ENCODE assay signal across 13 mouse cellular contexts in the genomic region with DNA sequence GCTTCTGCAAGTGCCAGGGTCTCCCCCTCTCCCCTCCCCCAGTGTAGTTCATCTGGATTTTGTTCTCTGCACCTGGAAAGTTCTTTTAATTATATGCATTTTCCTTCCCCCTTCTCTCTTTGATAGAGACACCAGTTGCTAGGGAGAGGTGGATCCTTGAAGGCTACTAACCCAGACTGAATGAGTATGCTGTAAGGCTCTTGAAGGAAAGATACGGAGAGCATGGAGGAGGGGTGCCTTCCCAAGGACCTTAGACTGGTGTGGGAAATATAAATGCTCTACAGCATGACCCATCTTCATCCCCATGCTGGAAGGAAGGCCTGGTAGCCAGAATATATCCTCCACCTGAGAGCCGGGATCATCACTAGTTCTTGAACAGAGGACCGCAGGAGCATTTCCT. TPM values are rescaled to one million over a fixed set of nuclear protein-coding genes. Genes with fewer than 3 reads are reported as not detected.
DNase-seq lines count a peak whose midpoint lies in the region; ATAC-seq and TF ChIP-seq lines count a peak whose summit lies in the region.
"Had no signal": no experiment of that assay in that cellular context is flagged by ENCODE, and none has a peak within 500 bp of the region (broad histone marks: within the 10 kb centered on the region; RNA-seq: fewer than 3 reads in every experiment).

No protein-coding gene starts in this region.

- 81% methylated on average over 3 of the region's 3 CpGs for WGBS in hindbrain, embryonic 10.5 days
- WGBS in hindbrain, embryonic 16.5 days: 82% methylated on average over 3 of the region's 3 CpGs
- WGBS in embryonic facial prominence, embryonic 11.5 days: 69% methylated on average over 3 of the region's 3 CpGs
- WGBS in embryonic facial prominence, embryonic 14.5 days: 68% methylated on average over 3 of the region's 3 CpGs
- 51% methylated on average over 3 of the region's 3 CpGs for WGBS in limb, embryonic 14.5 days

- DNase-seq in hindbrain, embryonic 10.5 days (ENCODE audit: low spot score): no peak
- no peak for DNase-seq in embryonic facial prominence, embryonic 11.5 days (ENCODE audit: low spot score)
- DNase-seq in embryonic facial prominence, embryonic 14.5 days (ENCODE audit: low spot score): no peak
- DNase-seq in limb, embryonic 14.5 days (ENCODE audit: low spot score): no peak
- no peak for DNase-seq in embryo, embryonic 11 days
- DNase-seq in retina, postnatal 1 day: no peak
- DNase-seq: adrenal gland, adult 2 months had no signal

- H3K27me3 ChIP-seq in hindbrain, embryonic 10.5 days (ENCODE audit: insufficient read depth, poor library complexity, severe bottlenecking): no peaks in the 10 kb centered on the region
- no peaks in the 10 kb centered on the region for H3K27me3 ChIP-seq in hindbrain, embryonic 16.5 days (replicated peaks; ENCODE audit: control insufficient read depth, insufficient read depth, low read length)
- no peaks in the 10 kb centered on the region for H3K27me3 ChIP-seq in embryonic facial prominence, embryonic 11.5 days (ENCODE audit: control insufficient read depth, insufficient read depth, low read length)
- no peaks in the 10 kb centered on the region for H3K27me3 ChIP-seq in embryonic facial prominence, embryonic 14.5 days (replicated peaks; ENCODE audit: control insufficient read depth, insufficient read depth, low read length)
- H3K27me3 ChIP-seq in limb, embryonic 14.5 days (ENCODE audit: control insufficient read depth, insufficient read depth, low read length): no peaks in the 10 kb centered on the region
- H3K27me3 ChIP-seq: hindbrain, embryonic 12.5 days; neural tube, embryonic 15.5 days had no signal

- no peak for TF ChIP-seq POLR2A in limb, embryonic 14.5 days (IDR thresholded peaks at IDR 0.05; ENCODE audit: borderline replicate concordance, extremely low read depth, insufficient read depth, insufficient read length)

- no peak overlapping the region for H3K4me2 ChIP-seq in hindbrain, embryonic 16.5 days (ENCODE audit: low read length)
- no peak overlapping the region for H3K4me2 ChIP-seq in embryonic facial prominence, embryonic 11.5 days (ENCODE audit: low read depth, low read length)
- H3K4me2 ChIP-seq in embryonic facial prominence, embryonic 14.5 days (ENCODE audit: low read depth, low read length): no peak overlapping the region
- H3K4me2 ChIP-seq in limb, embryonic 14.5 days (replicated peaks; ENCODE audit: low read depth, low read length, severe bottlenecking): no peak overlapping the region
- H3K4me2 ChIP-seq: hindbrain, embryonic 12.5 days; neural tube, embryonic 15.5 days had no signal

- no peak for ATAC-seq in hindbrain, embryonic 16.5 days
- ATAC-seq in embryonic facial prominence, embryonic 11.5 days (replicated peaks; ENCODE audit: insufficient number of reproducible peaks, low FRiP score, low TSS enrichment, low read depth): peak; percentile 60; the same call in 1 of the 2 replicates
- no peak for ATAC-seq in embryonic facial prominence, embryonic 14.5 days (ENCODE audit: low read depth)
- no peak; the same call in 1 of the 2 replicates for ATAC-seq in limb, embryonic 14.5 days (ENCODE audit: low FRiP score, low read depth)

- peak overlapping the region; percentile 3; the same call in 1 of the 2 replicates for H3K27ac ChIP-seq in hindbrain, embryonic 10.5 days
- H3K27ac ChIP-seq in hindbrain, embryonic 16.5 days (ENCODE audit: low read depth, low read length): no peak overlapping the region
- no peak overlapping the region for H3K27ac ChIP-seq in embryonic facial prominence, embryonic 11.5 days (replicated peaks; ENCODE audit: low read depth, low read length)
- H3K27ac ChIP-seq in embryonic facial prominence, embryonic 14.5 days (replicated peaks; ENCODE audit: low read depth, low read length): peak overlapping the region; percentile 39; the same call in 1 of the 2 replicates
- H3K27ac ChIP-seq in limb, embryonic 14.5 days (replicated peaks; ENCODE audit: low read depth, low read length): peak overlapping the region; percentile 56
- H3K27ac ChIP-seq: hindbrain, embryonic 12.5 days; liver, embryonic 14.5 days; midbrain, embryonic 10.5 days; neural tube, embryonic 15.5 days had no signal

- H3K36me3 ChIP-seq in hindbrain, embryonic 10.5 days: 0 out of 2 replicates have a peak, but pooled peaks cover 3% of the 10 kb centered on the region
- H3K36me3 ChIP-seq in hindbrain, embryonic 16.5 days (ENCODE audit: control insufficient read depth, insufficient read depth, low read length): no peaks in the 10 kb centered on the region
- no peaks in the 10 kb centered on the region for H3K36me3 ChIP-seq in embryonic facial prominence, embryonic 11.5 days (replicated peaks; ENCODE audit: control insufficient read depth, insufficient read depth, low read depth, low read length)
- no peaks in the 10 kb centered on the region for H3K36me3 ChIP-seq in embryonic facial prominence, embryonic 14.5 days (ENCODE audit: control insufficient read depth, insufficient read depth, low read length)
- no peaks in the 10 kb centered on the region for H3K36me3 ChIP-seq in limb, embryonic 14.5 days (ENCODE audit: control insufficient read depth, insufficient read depth, low read length)
- H3K36me3 ChIP-seq: G1E; hindbrain, embryonic 12.5 days; midbrain, embryonic 10.5 days; neural tube, embryonic 15.5 days had no signal

- no peak overlapping the region for H3K9ac ChIP-seq in hindbrain, embryonic 16.5 days (ENCODE audit: low read depth, low read length)
- no peak overlapping the region for H3K9ac ChIP-seq in embryonic facial prominence, embryonic 11.5 days (replicated peaks; ENCODE audit: low read length)
- no peak overlapping the region for H3K9ac ChIP-seq in embryonic facial prominence, embryonic 14.5 days (ENCODE audit: low read depth, low read length)
- H3K9ac ChIP-seq in limb, embryonic 14.5 days (ENCODE audit: low read depth, low read length, severe bottlenecking): no peak overlapping the region
- H3K9ac ChIP-seq: hindbrain, embryonic 12.5 days; liver, embryonic 14.5 days; neural tube, embryonic 15.5 days had no signal

- H3K4me3 ChIP-seq in hindbrain, embryonic 10.5 days: no peak overlapping the region
- H3K4me3 ChIP-seq in hindbrain, embryonic 16.5 days (ENCODE audit: low read length): no peak overlapping the region
- H3K4me3 ChIP-seq in embryonic facial prominence, embryonic 11.5 days (ENCODE audit: low read depth, low read length): no peak overlapping the region
- no peak overlapping the region for H3K4me3 ChIP-seq in embryonic facial prominence, embryonic 14.5 days (ENCODE audit: low read depth, low read length)
- no peak overlapping the region for H3K4me3 ChIP-seq in limb, embryonic 14.5 days (replicated peaks; ENCODE audit: low read length)
- H3K4me3 ChIP-seq: hindbrain, embryonic 12.5 days; midbrain, embryonic 10.5 days; neural tube, embryonic 15.5 days had no signal

- H3K4me1 ChIP-seq in hindbrain, embryonic 10.5 days (replicated peaks): peaks cover 24% of the 10 kb centered on the region
- no peaks in the 10 kb centered on the region; the same call in 1 of the 2 replicates for H3K4me1 ChIP-seq in hindbrain, embryonic 16.5 days (ENCODE audit: control insufficient read depth, insufficient read depth, low read depth, low read length)
- no peaks in the 10 kb centered on the region for H3K4me1 ChIP-seq in embryonic facial prominence, embryonic 11.5 days (ENCODE audit: control insufficient read depth, insufficient read depth, low read length)
- peaks cover 40% of the 10 kb centered on the region for H3K4me1 ChIP-seq in embryonic facial prominence, embryonic 14.5 days (ENCODE audit: control insufficient read depth, insufficient read depth, low read length)
- H3K4me1 ChIP-seq in limb, embryonic 14.5 days (ENCODE audit: control insufficient read depth, insufficient read depth, low read length): peaks cover 34% of the 10 kb centered on the region

- peaks cover 4% of the 10 kb centered on the region; the same call in 1 of the 2 replicates for H3K9me3 ChIP-seq in hindbrain, embryonic 10.5 days
- no peaks in the 10 kb centered on the region for H3K9me3 ChIP-seq in hindbrain, embryonic 16.5 days (ENCODE audit: control insufficient read depth, low read length)
- no peaks in the 10 kb centered on the region for H3K9me3 ChIP-seq in embryonic facial prominence, embryonic 11.5 days (replicated peaks; ENCODE audit: control insufficient read depth, low read length)
- H3K9me3 ChIP-seq in embryonic facial prominence, embryonic 14.5 days (ENCODE audit: control insufficient read depth, low read length): 0 out of 2 replicates have a peak, but pooled peaks cover 5% of the 10 kb centered on the region
- no peaks in the 10 kb centered on the region for H3K9me3 ChIP-seq in limb, embryonic 14.5 days (ENCODE audit: control insufficient read depth, low read length)
- H3K9me3 ChIP-seq: hindbrain, embryonic 12.5 days; neural tube, embryonic 15.5 days had no signal

RNA-seq across cellular contexts. Expression of a gene that starts 41.3 kb away (rescaled TPM):
- 153 and 156 TPM in 2 replicates for polyA plus RNA-seq in hindbrain, embryonic 10.5 days (2016; fragmentation: Nextera tagmentation; extraction: Ambion mirVana)
- 118 and 129 TPM in 2 replicates for polyA plus RNA-seq in hindbrain, embryonic 16.5 days (2015; fragmentation: Nextera tagmentation; extraction: Ambion mirVana)
- 177 and 184 TPM in 2 replicates for polyA plus RNA-seq in embryonic facial prominence, embryonic 11.5 days (2014; fragmentation: Nextera tagmentation; extraction: Ambion mirVana)
- 148 and 169 TPM in 2 replicates for polyA plus RNA-seq in embryonic facial prominence, embryonic 14.5 days (2014; fragmentation: Nextera tagmentation; extraction: Ambion mirVana)
- polyA plus RNA-seq in limb, embryonic 14.5 days (2012; rRNA removed): 101 and 111 TPM in 2 replicates
- 157 and 159 TPM in 2 replicates for polyA plus RNA-seq in limb, embryonic 14.5 days (2014; fragmentation: Nextera tagmentation; extraction: Ambion mirVana)

RNA-seq across cellular contexts. Expression of a gene that starts 58.9 kb away (rescaled TPM):
- 45.9 and 56.5 TPM in 2 replicates for polyA plus RNA-seq in hindbrain, embryonic 10.5 days (2016; fragmentation: Nextera tagmentation; extraction: Ambion mirVana)
- 48.5 and 51.6 TPM in 2 replicates for polyA plus RNA-seq in hindbrain, embryonic 16.5 days (2015; fragmentation: Nextera tagmentation; extraction: Ambion mirVana)
- polyA plus RNA-seq in embryonic facial prominence, embryonic 11.5 days (2014; fragmentation: Nextera tagmentation; extraction: Ambion mirVana): 76.6 and 84.8 TPM in 2 replicates
- 76.2 and 89.1 TPM in 2 replicates for polyA plus RNA-seq in embryonic facial prominence, embryonic 14.5 days (2014; fragmentation: Nextera tagmentation; extraction: Ambion mirVana)
- 46.8 and 53.0 TPM in 2 replicates for polyA plus RNA-seq in limb, embryonic 14.5 days (2012; rRNA removed)
- polyA plus RNA-seq in limb, embryonic 14.5 days (2014; fragmentation: Nextera tagmentation; extraction: Ambion mirVana): 89.5 and 97.3 TPM in 2 replicates

Comparison
In these comparisons a context has a peak if more than half of its experiments do, and no peak if none do; other contexts are left out.
1. H3K27ac ChIP-seq: peak in hindbrain, embryonic 10.5 days (single experiment), embryonic facial prominence, embryonic 14.5 days (single experiment) and limb, embryonic 14.5 days (single experiment); none in hindbrain, embryonic 16.5 days (single experiment) and embryonic facial prominence, embryonic 11.5 days (single experiment).